Comparison of ENCODE assay signal across 9 mouse cellular contexts in the genomic region with DNA sequence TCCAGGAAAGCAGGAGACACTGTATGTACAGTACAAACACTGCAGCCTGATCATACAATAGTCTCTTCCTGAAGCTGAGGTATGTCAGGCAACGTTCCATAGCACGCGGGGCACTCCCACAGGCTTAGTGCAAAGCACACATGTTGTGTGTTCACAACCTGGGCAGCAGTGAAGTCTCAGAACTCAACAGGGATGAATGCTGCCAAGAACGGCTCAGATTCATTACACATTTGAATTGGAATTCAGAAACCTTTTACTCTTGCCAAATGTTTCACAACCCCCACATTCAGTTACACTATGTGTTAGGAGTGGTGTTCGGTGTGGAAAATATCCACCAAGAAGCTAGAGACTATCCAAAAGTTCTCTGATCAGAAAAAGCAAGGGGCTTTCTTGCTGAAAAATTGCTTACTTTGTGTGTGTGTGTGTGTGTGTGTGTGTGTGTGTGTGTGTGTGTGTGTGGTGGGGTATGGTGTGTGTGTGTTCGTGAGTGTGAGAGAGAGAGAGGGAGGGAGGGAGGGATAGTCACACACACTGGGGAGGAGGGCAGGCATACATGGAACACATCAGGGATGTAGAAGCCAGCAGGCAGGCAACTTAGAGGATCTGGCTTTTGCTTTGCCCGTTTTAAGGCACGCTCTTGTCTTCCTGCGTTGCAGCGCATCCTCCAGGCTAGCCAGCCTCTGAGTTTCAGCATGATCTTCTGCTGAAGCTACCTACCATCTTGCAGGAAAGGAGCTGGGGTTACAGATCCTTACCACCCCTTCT. TPM values are rescaled to one million over a fixed set of nuclear protein-coding genes. Genes with fewer than 3 reads are reported as not detected.
DNase-seq lines count a peak whose midpoint lies in the region; ATAC-seq lines count a peak whose summit lies in the region.
"Had no signal": no experiment of that assay in that cellular context is flagged by ENCODE, and none has a peak within 500 bp of the region (broad histone marks: within the 10 kb centered on the region; RNA-seq: fewer than 3 reads in every experiment).

No protein-coding gene starts in this region.

- peak; percentile 86 for ATAC-seq in embryonic facial prominence, embryonic 15.5 days (ENCODE audit: insufficient number of reproducible peaks, low FRiP score, low TSS enrichment, low read depth)
- ATAC-seq in CD4-positive, CD25-positive, alpha-beta regulatory T cell, adult 4 months = no peak

- H3K27ac ChIP-seq in embryonic facial prominence, embryonic 15.5 days (replicated peaks) = peak overlapping the region; percentile 87
- H3K27ac ChIP-seq: neural tube, embryonic 13.5 days had no signal

- peaks cover 19% of the 10 kb centered on the region for H3K4me1 ChIP-seq in embryonic facial prominence, embryonic 15.5 days
- H3K4me1 ChIP-seq: neural tube, embryonic 13.5 days had no signal

- WGBS in embryonic facial prominence, embryonic 15.5 days = 49% methylated on average over 9 of the region's 10 CpGs

- no peaks in the 10 kb centered on the region for H3K9me3 ChIP-seq in embryonic facial prominence, embryonic 15.5 days (replicated peaks)
- H3K9me3 ChIP-seq: neural tube, embryonic 13.5 days had no signal

- no peaks in the 10 kb centered on the region for H3K27me3 ChIP-seq in embryonic facial prominence, embryonic 15.5 days
- H3K27me3 ChIP-seq: neural tube, embryonic 13.5 days had no signal

- intact Hi-C loops in left cerebral cortex, postnatal 4 days (cut with DNase I) = no loop called here
- intact Hi-C loops in heart, postnatal 25 days (cut with DNase I) = no loop called here

- H3K4me2 ChIP-seq in embryonic facial prominence, embryonic 15.5 days (replicated peaks) = no peak overlapping the region
- H3K4me2 ChIP-seq: neural tube, embryonic 13.5 days had no signal

- H3K9ac ChIP-seq in embryonic facial prominence, embryonic 15.5 days = no peak overlapping the region
- H3K9ac ChIP-seq: neural tube, embryonic 13.5 days had no signal

- DNase-seq in left cerebral cortex, adult 11 months (ENCODE audit: low spot score) = peak; percentile 34
- no peak for DNase-seq in left cerebral cortex, postnatal 4 days
- DNase-seq in heart, postnatal 25 days (ENCODE audit: low spot score) = peak; percentile 23
- peak; percentile 81 for DNase-seq in lung, postnatal 36 days
- DNase-seq in embryo, embryonic 10 days (ENCODE audit: low spot score) = no peak
- DNase-seq in thymus, postnatal 0 days (ENCODE audit: low spot score) = no peak

- H3K36me3 ChIP-seq in embryonic facial prominence, embryonic 15.5 days = no peaks in the 10 kb centered on the region
- H3K36me3 ChIP-seq: neural tube, embryonic 13.5 days had no signal

- no peak overlapping the region for H3K4me3 ChIP-seq in embryonic facial prominence, embryonic 15.5 days (replicated peaks)
- H3K4me3 ChIP-seq: neural tube, embryonic 13.5 days had no signal

RNA-seq across cellular contexts. Expression of gene Slc44a1, which starts 24.2 kb away (rescaled TPM):
- total RNA-seq in left cerebral cortex, postnatal 4 days (2021) = 10 to 100 TPM; 47.3 to 48.1 TPM
- polyA plus RNA-seq in embryonic facial prominence, embryonic 15.5 days (2015; fragmentation: Nextera tagmentation; extraction: Ambion mirVana) = 47.9 and 48.2 TPM in 2 replicates
- total RNA-seq in heart, postnatal 25 days (2021) = 10 to 100 TPM; 30.8 to 34.6 TPM
- 9.5 and 9.6 TPM in 2 replicates for polyA plus RNA-seq in thymus, postnatal 0 days (2015; fragmentation: Nextera tagmentation; extraction: Ambion mirVana)
- 1 to 10 TPM; 1.7 to 4.1 TPM for polyA plus RNA-seq in CD4-positive, CD25-positive, alpha-beta regulatory T cell, adult 4 months (2017; shearing (Covaris generic))

Comparison
In these comparisons a context has a peak if more than half of its experiments do, and no peak if none do; other contexts are left out.
1. DNase-seq: peak in left cerebral cortex, adult 11 months (single experiment), heart, postnatal 25 days (single experiment) and lung, postnatal 36 days (single experiment); none in left cerebral cortex, postnatal 4 days (single experiment), embryo, embryonic 10 days (single experiment) and thymus, postnatal 0 days (single experiment).